Comparison of ENCODE assay signal across 20 mouse cellular contexts in genomic region chr13:46934116-46934515, GRCm38 (mm10).
"Had no signal": no experiment of that assay in that cellular context is flagged by ENCODE, and none has a peak within 500 bp of the region (broad histone marks: within the 10 kb centered on the region; RNA-seq: fewer than 3 reads in every experiment).

No protein-coding gene starts in this region.

- H3K9me3 ChIP-seq: kidney, embryonic 15.5 days; liver, embryonic 13.5 days; midbrain, embryonic 12.5 days; midbrain, embryonic 15.5 days; neural tube, embryonic 12.5 days; neural tube, embryonic 15.5 days had no signal

- H3K27ac ChIP-seq: kidney, embryonic 15.5 days; left cerebral cortex, adult 2 months; liver, embryonic 13.5 days; macrophage; midbrain, embryonic 12.5 days; midbrain, embryonic 15.5 days; neural tube, embryonic 12.5 days; neural tube, embryonic 15.5 days; stomach, postnatal 0 days had no signal

- H3K4me3 ChIP-seq: kidney, embryonic 15.5 days; left cerebral cortex, adult 2 months; liver, embryonic 13.5 days; midbrain, embryonic 12.5 days; midbrain, embryonic 15.5 days; neural tube, embryonic 12.5 days; neural tube, embryonic 15.5 days had no signal

- ATAC-seq: midbrain, embryonic 15.5 days had no signal

- H3K27me3 ChIP-seq: kidney, embryonic 15.5 days; neural tube, embryonic 12.5 days had no signal

- H3K4me2 ChIP-seq: kidney, embryonic 15.5 days; liver, embryonic 13.5 days; lung, embryonic 14.5 days; midbrain, embryonic 12.5 days; midbrain, embryonic 15.5 days; neural tube, embryonic 12.5 days; neural tube, embryonic 15.5 days had no signal

- H3K36me3 ChIP-seq: kidney, embryonic 15.5 days; liver, embryonic 13.5 days; midbrain, embryonic 12.5 days; midbrain, embryonic 15.5 days; neural tube, embryonic 12.5 days; neural tube, embryonic 15.5 days had no signal

- DNase-seq: kidney, postnatal 10 days; kidney, postnatal 36 days; layer of hippocampus, postnatal 36 days; liver, embryonic 13.5 days; lung, embryonic 14.5 days; lung, postnatal 10 days; right cerebral cortex, adult 18-20 months; right cerebral cortex, postnatal 14 days; right cerebral cortex, postnatal 4 days; thymus, adult 2 months; thymus, postnatal 14 days; thymus, postnatal 4 days had no signal

- H3K9ac ChIP-seq: kidney, embryonic 15.5 days; liver, embryonic 13.5 days; lung, embryonic 14.5 days; midbrain, embryonic 12.5 days; midbrain, embryonic 15.5 days; neural tube, embryonic 12.5 days; neural tube, embryonic 15.5 days had no signal
